Mouse (Mus musculus): ENCODE results near the gene Gas2.

The Gas2 gene

GRCm38 (mm10) chr7:51861250-51862096 is at the start of gene Gas2:
Gas2 (plus strand) TSS chr7:51862015.
- DNase-seq (ENCODE audit: extremely low read depth, low read depth): peak; percentile 39

GRCm38 (mm10) chr7:51815473-51816282 is 46.1 kb upstream of the Gas2 start:
- DNase-seq (ENCODE audit: extremely low read depth, low read depth): no peak

- no peak for DNase-seq (ENCODE audit: extremely low read depth, low read depth)
Observed at GRCm38 (mm10) chr7:51816283-51816839, 45.5 kb upstream of the Gas2 start.

- no peak for DNase-seq (ENCODE audit: extremely low read depth, low read depth)
Observed at GRCm38 (mm10) chr7:51818251-51818974, 43.4 kb upstream of the Gas2 start.

- no peak for DNase-seq (ENCODE audit: extremely low read depth, low read depth)
Observed at GRCm38 (mm10) chr7:51819891-51820290, 41.9 kb upstream of the Gas2 start.

- no peak for DNase-seq (ENCODE audit: extremely low read depth, low read depth)
Observed at GRCm38 (mm10) chr7:51821467-51821866, 40.3 kb upstream of the Gas2 start.

GRCm38 (mm10) chr7:51823562-51824338 is 38.1 kb upstream of the Gas2 start:
- DNase-seq (ENCODE audit: extremely low read depth, low read depth): no peak

GRCm38 (mm10) chr7:51831917-51832316 is 29.9 kb upstream of the Gas2 start:
- no peak for DNase-seq (ENCODE audit: extremely low read depth, low read depth)

GRCm38 (mm10) chr7:51840515-51840914 is 21.3 kb upstream of the Gas2 start:
- DNase-seq (ENCODE audit: extremely low read depth, low read depth): no peak

- DNase-seq (ENCODE audit: extremely low read depth, low read depth): no peak
Observed at GRCm38 (mm10) chr7:51850877-51851276, 10.9 kb upstream of the Gas2 start.

- DNase-seq (ENCODE audit: extremely low read depth, low read depth): no peak
Observed at GRCm38 (mm10) chr7:51851890-51852507, 9.8 kb upstream of the Gas2 start.

GRCm38 (mm10) chr7:51862097-51862492 is 280 bp downstream of the Gas2 start, which contains the start of gene Fancf:
Fancf (minus strand) TSS chr7:51862267.
- DNase-seq (ENCODE audit: extremely low read depth, low read depth): peak; percentile 83

GRCm38 (mm10) chr7:51862842-51863241 is 1.0 kb downstream of the Gas2 start:
- DNase-seq (ENCODE audit: extremely low read depth, low read depth): no peak

- DNase-seq (ENCODE audit: extremely low read depth, low read depth): no peak
Observed at GRCm38 (mm10) chr7:51865336-51865735, 3.5 kb downstream of the Gas2 start.

- DNase-seq (ENCODE audit: extremely low read depth, low read depth): no peak
Observed at GRCm38 (mm10) chr7:51867983-51868382, 6.2 kb downstream of the Gas2 start.

GRCm38 (mm10) chr7:51872041-51872440 is 10.2 kb downstream of the Gas2 start:
- DNase-seq (ENCODE audit: extremely low read depth, low read depth): no peak

GRCm38 (mm10) chr7:51872597-51872996 is 10.8 kb downstream of the Gas2 start:
- DNase-seq (ENCODE audit: extremely low read depth, low read depth): no peak

- no peak for DNase-seq (ENCODE audit: extremely low read depth, low read depth)
Observed at GRCm38 (mm10) chr7:51876316-51876715, 14.5 kb downstream of the Gas2 start.

GRCm38 (mm10) chr7:51878730-51879129 is 16.9 kb downstream of the Gas2 start:
- DNase-seq (ENCODE audit: extremely low read depth, low read depth): no peak

- DNase-seq (ENCODE audit: extremely low read depth, low read depth): no peak
Observed at GRCm38 (mm10) chr7:51879136-51879723, 17.4 kb downstream of the Gas2 start.

Measured in MEL-GATA-1-ER (cell line).